Mouse (Mus musculus) T-helper 2 cell (primary cell): ENCODE measurements around the gene Ghsr.
"Not testable (repeated sequence)": the region's sequence is repeated elsewhere in the genome, so short reads cannot be mapped to it uniquely, and the experiment has no call there.

Source experiments
- in situ Hi-C: fragments of 300-600 bp; cut with MboI, MseI; formaldehyde crosslinking; loops from one replicate; pipeline ENCODE4 v1.15.1; 2025; ENCODE audit warnings: high pct_unique_total_duplicates

The Ghsr gene

GRCm38 (mm10) chr3:27371276-27371621, at the start of gene Ghsr:
TSS of gene Ghsr (plus strand) at chr3:27371351.
- in situ Hi-C loops = no loop called here

GRCm38 (mm10) chr3:27322591-27322990, 48.6 kb upstream of the Ghsr start:
- in situ Hi-C loops = no loop called here

- in situ Hi-C loops = no loop called here
Observed at GRCm38 (mm10) chr3:27323551-27323950, 47.6 kb upstream of the Ghsr start.

GRCm38 (mm10) chr3:27326633-27327191, 44.4 kb upstream of the Ghsr start:
- in situ Hi-C loops = no loop called here

- in situ Hi-C loops = loop anchor here (5.0 kb wide), 1 partner anchor 43 kb away; no protein-coding TSS in a partner anchor
Observed at GRCm38 (mm10) chr3:27330706-27331105, 40.4 kb upstream of the Ghsr start.

- in situ Hi-C loops = no loop called here
Observed at GRCm38 (mm10) chr3:27338437-27338836, 32.7 kb upstream of the Ghsr start.

- in situ Hi-C loops = no loop called here
Observed at GRCm38 (mm10) chr3:27338887-27339286, 32.3 kb upstream of the Ghsr start.

- in situ Hi-C loops = no loop called here
Observed at GRCm38 (mm10) chr3:27340757-27341156, 30.4 kb upstream of the Ghsr start.

GRCm38 (mm10) chr3:27342462-27342861, 28.7 kb upstream of the Ghsr start:
- in situ Hi-C loops = no loop called here

GRCm38 (mm10) chr3:27345526-27345925, 25.6 kb upstream of the Ghsr start:
- in situ Hi-C loops = no loop called here

GRCm38 (mm10) chr3:27348462-27348861, 22.7 kb upstream of the Ghsr start:
- in situ Hi-C loops = no loop called here

GRCm38 (mm10) chr3:27351105-27351504, 20.0 kb upstream of the Ghsr start:
- in situ Hi-C loops = no loop called here

GRCm38 (mm10) chr3:27359100-27359720, 11.9 kb upstream of the Ghsr start:
- in situ Hi-C loops = no loop called here

- in situ Hi-C loops = no loop called here
Observed at GRCm38 (mm10) chr3:27370125-27370524, 1.0 kb upstream of the Ghsr start.

GRCm38 (mm10) chr3:27370582-27371275, 422 bp upstream of the Ghsr start:
- in situ Hi-C loops = no loop called here

- in situ Hi-C loops = no loop called here
Observed at GRCm38 (mm10) chr3:27371725-27372650, 837 bp downstream of the Ghsr start.

- in situ Hi-C loops = no loop called here
Observed at GRCm38 (mm10) chr3:27374396-27374795, 3.2 kb downstream of the Ghsr start.

GRCm38 (mm10) chr3:27377935-27378334, 6.8 kb downstream of the Ghsr start:
- in situ Hi-C loops = no loop called here

- in situ Hi-C loops = no loop called here
Observed at GRCm38 (mm10) chr3:27384836-27385235, 13.7 kb downstream of the Ghsr start.

- in situ Hi-C loops = no loop called here
Observed at GRCm38 (mm10) chr3:27389923-27390322, 18.8 kb downstream of the Ghsr start.

- in situ Hi-C loops = not testable (repeated sequence)
Observed at GRCm38 (mm10) chr3:27400996-27401395, 29.8 kb downstream of the Ghsr start.

- in situ Hi-C loops = no loop called here
Observed at GRCm38 (mm10) chr3:27406440-27406839, 35.3 kb downstream of the Ghsr start.
